ENCODE assay signal across 8 mouse cellular contexts in genomic region chr8:84913960-84914359, GRCm38 (mm10). TPM values are rescaled to one million over a fixed set of nuclear protein-coding genes. Genes with fewer than 3 reads are reported as not detected.
DNase-seq lines count a peak whose midpoint lies in the region; ATAC-seq and TF ChIP-seq lines count a peak whose summit lies in the region.

No protein-coding gene starts in this region.

- peaks cover 34% of the 10 kb centered on the region for H3K4me1 ChIP-seq in hindbrain, embryonic 10.5 days (replicated peaks)
- H3K4me1 ChIP-seq in hindbrain, embryonic 14.5 days (replicated peaks; ENCODE audit: control insufficient read depth, insufficient read depth, low read length) = 0 out of 2 replicates have a peak, but pooled peaks cover 4% of the 10 kb centered on the region
- H3K4me1 ChIP-seq in embryonic facial prominence, embryonic 15.5 days = peaks cover 30% of the 10 kb centered on the region
- H3K4me1 ChIP-seq in lung, adult 2 months (ENCODE audit: control insufficient read depth, insufficient read depth, low read length) = peaks cover 5% of the 10 kb centered on the region; the same call in 1 of the 2 replicates
- 0 out of 2 replicates have a peak, but pooled peaks cover 3% of the 10 kb centered on the region for H3K4me1 ChIP-seq in stomach, postnatal 0 days (replicated peaks; ENCODE audit: control insufficient read depth, insufficient read depth)
- H3K4me1 ChIP-seq in midbrain, embryonic 15.5 days = peaks cover 9% of the 10 kb centered on the region; the same call in 1 of the 2 replicates

- no peak for TF ChIP-seq EP300 in stomach, postnatal 0 days (optimal IDR thresholded peaks at IDR 0.05)

- no peak overlapping the region for H3K4me2 ChIP-seq in hindbrain, embryonic 14.5 days (replicated peaks)
- H3K4me2 ChIP-seq in embryonic facial prominence, embryonic 15.5 days (replicated peaks) = peak overlapping the region; percentile 83
- peak overlapping the region; percentile 65; the same call in 1 of the 2 replicates for H3K4me2 ChIP-seq in stomach, postnatal 0 days (replicated peaks; ENCODE audit: low read depth)
- H3K4me2 ChIP-seq in midbrain, embryonic 15.5 days = no peak overlapping the region

- WGBS in hindbrain, embryonic 10.5 days = 32% methylated on average over 4 of the region's 4 CpGs
- WGBS in hindbrain, embryonic 14.5 days = 29% methylated on average over 4 of the region's 4 CpGs
- 31% methylated on average over 4 of the region's 4 CpGs for WGBS in embryonic facial prominence, embryonic 15.5 days
- 36% methylated on average over 4 of the region's 4 CpGs for WGBS in lung, adult 2 months
- WGBS in stomach, postnatal 0 days = 27% methylated on average over 4 of the region's 4 CpGs
- WGBS in midbrain, embryonic 15.5 days = 24% methylated on average over 4 of the region's 4 CpGs

- no peak for TF ChIP-seq POLR2A in lung, adult 2 months (IDR thresholded peaks at IDR 0.05; ENCODE audit: borderline replicate concordance, extremely low read depth, low read depth, low read length)

- 0 out of 2 replicates have a peak, but pooled peaks have one; percentile 3 for TF ChIP-seq CTCF in lung, adult 2 months (IDR thresholded peaks at IDR 0.05; ENCODE audit: insufficient read depth, low read length)
- TF ChIP-seq CTCF in stomach, postnatal 0 days (IDR thresholded peaks at IDR 0.05; ENCODE audit: low read depth) = peak; percentile 63

- H3K27ac ChIP-seq in hindbrain, embryonic 10.5 days = no peak overlapping the region
- no peak overlapping the region for H3K27ac ChIP-seq in hindbrain, embryonic 14.5 days
- H3K27ac ChIP-seq in embryonic facial prominence, embryonic 15.5 days (replicated peaks) = no peak overlapping the region
- no peak overlapping the region for H3K27ac ChIP-seq in stomach, postnatal 0 days (replicated peaks)
- H3K27ac ChIP-seq in midbrain, embryonic 15.5 days = no peak overlapping the region

- H3K27me3 ChIP-seq in hindbrain, embryonic 10.5 days (ENCODE audit: insufficient read depth, poor library complexity, severe bottlenecking) = peaks cover 99% of the 10 kb centered on the region
- peaks cover 46% of the 10 kb centered on the region for H3K27me3 ChIP-seq in hindbrain, embryonic 14.5 days (ENCODE audit: control insufficient read depth, insufficient read depth, low read length)
- peaks cover 45% of the 10 kb centered on the region for H3K27me3 ChIP-seq in embryonic facial prominence, embryonic 15.5 days
- H3K27me3 ChIP-seq in stomach, postnatal 0 days (ENCODE audit: control insufficient read depth, insufficient read depth, low read length) = no peaks in the 10 kb centered on the region
- H3K27me3 ChIP-seq in midbrain, embryonic 15.5 days (replicated peaks) = peaks cover 35% of the 10 kb centered on the region

- DNase-seq in hindbrain, embryonic 10.5 days (ENCODE audit: low spot score) = no peak
- no peak for DNase-seq in hindbrain, embryonic 14.5 days (ENCODE audit: low spot score)
- peak; percentile 29 for DNase-seq in MN1 (ENCODE audit: low spot score)
- DNase-seq in lung, adult 2 months = peak; percentile 27
- DNase-seq in stomach, postnatal 0 days (ENCODE audit: low spot score) = peak; percentile 68

- H3K9me3 ChIP-seq in hindbrain, embryonic 10.5 days = 0 out of 2 replicates have a peak, but pooled peaks cover 5% of the 10 kb centered on the region
- no peaks in the 10 kb centered on the region for H3K9me3 ChIP-seq in hindbrain, embryonic 14.5 days (ENCODE audit: control insufficient read depth, low read length)
- no peaks in the 10 kb centered on the region for H3K9me3 ChIP-seq in embryonic facial prominence, embryonic 15.5 days (replicated peaks)
- no peaks in the 10 kb centered on the region for H3K9me3 ChIP-seq in stomach, postnatal 0 days (ENCODE audit: control insufficient read depth, low read length)
- no peaks in the 10 kb centered on the region for H3K9me3 ChIP-seq in midbrain, embryonic 15.5 days

- H3K4me3 ChIP-seq in hindbrain, embryonic 10.5 days = peak overlapping the region; percentile 48; the same call in 1 of the 2 replicates
- no peak overlapping the region for H3K4me3 ChIP-seq in hindbrain, embryonic 14.5 days (replicated peaks; ENCODE audit: low read length)
- no peak overlapping the region for H3K4me3 ChIP-seq in embryonic facial prominence, embryonic 15.5 days (replicated peaks)
- no peak overlapping the region for H3K4me3 ChIP-seq in lung, adult 2 months (replicated peaks; ENCODE audit: extremely low read depth, low read depth, low read length)
- no peak overlapping the region for H3K4me3 ChIP-seq in stomach, postnatal 0 days (ENCODE audit: low read depth, low read length)
- no peak overlapping the region for H3K4me3 ChIP-seq in midbrain, embryonic 15.5 days

- H3K9ac ChIP-seq in hindbrain, embryonic 14.5 days = no peak overlapping the region
- no peak overlapping the region for H3K9ac ChIP-seq in embryonic facial prominence, embryonic 15.5 days
- no peak overlapping the region for H3K9ac ChIP-seq in stomach, postnatal 0 days (ENCODE audit: low read length)
- no peak overlapping the region for H3K9ac ChIP-seq in midbrain, embryonic 15.5 days

- ATAC-seq in hindbrain, embryonic 14.5 days (ENCODE audit: low FRiP score) = no peak
- ATAC-seq in embryonic facial prominence, embryonic 15.5 days (ENCODE audit: insufficient number of reproducible peaks, low FRiP score, low TSS enrichment, low read depth) = no peak
- ATAC-seq in stomach, postnatal 0 days (ENCODE audit: low FRiP score, low TSS enrichment) = 0 out of 2 replicates have a peak, but pooled peaks have one; percentile 6
- ATAC-seq in activated CD4-positive, CD25-positive, alpha-beta regulatory T cell, adult 4 months = no peak
- no peak for ATAC-seq in midbrain, embryonic 15.5 days (replicated peaks)

- H3K36me3 ChIP-seq in hindbrain, embryonic 10.5 days = peaks cover 37% of the 10 kb centered on the region
- peaks cover 89% of the 10 kb centered on the region for H3K36me3 ChIP-seq in hindbrain, embryonic 14.5 days (replicated peaks; ENCODE audit: control insufficient read depth, insufficient read depth)
- no peaks in the 10 kb centered on the region for H3K36me3 ChIP-seq in embryonic facial prominence, embryonic 15.5 days
- no peaks in the 10 kb centered on the region for H3K36me3 ChIP-seq in stomach, postnatal 0 days (ENCODE audit: control insufficient read depth, insufficient read depth, low read length)
- peaks cover 69% of the 10 kb centered on the region for H3K36me3 ChIP-seq in midbrain, embryonic 15.5 days (replicated peaks)

RNA-seq across cellular contexts. Expression of gene Dnase2a, which starts 5.6 kb away (rescaled TPM):
- 5.8 and 6.6 TPM in 2 replicates for polyA plus RNA-seq in hindbrain, embryonic 10.5 days (2016; fragmentation: Nextera tagmentation; extraction: Ambion mirVana)
- polyA plus RNA-seq in hindbrain, embryonic 14.5 days (2014; fragmentation: Nextera tagmentation; extraction: Ambion mirVana) = 3.3 and 6.0 TPM in 2 replicates
- 20.0 and 22.4 TPM in 2 replicates for polyA plus RNA-seq in embryonic facial prominence, embryonic 15.5 days (2015; fragmentation: Nextera tagmentation; extraction: Ambion mirVana)
- polyA plus RNA-seq in lung, adult 2 months (2012; rRNA removed) = 19.6 and 26.7 TPM in 2 replicates
- polyA plus RNA-seq in stomach, postnatal 0 days (2015; fragmentation: Nextera tagmentation; extraction: Ambion mirVana) = 15.9 and 17.4 TPM in 2 replicates
- polyA plus RNA-seq in activated CD4-positive, CD25-positive, alpha-beta regulatory T cell, adult 4 months (2017; shearing (Covaris generic)) = 10 to 100 TPM; 15.1 to 18.1 TPM
- 7.1 and 7.6 TPM in 2 replicates for polyA plus RNA-seq in midbrain, embryonic 15.5 days (2015; fragmentation: Nextera tagmentation; extraction: Ambion mirVana)

RNA-seq across cellular contexts. Expression of gene Klf1, which starts 12.2 kb away (rescaled TPM):
- polyA plus RNA-seq in hindbrain, embryonic 10.5 days (2016; fragmentation: Nextera tagmentation; extraction: Ambion mirVana) = 18.2 and 21.5 TPM in 2 replicates
- polyA plus RNA-seq in hindbrain, embryonic 14.5 days (2014; fragmentation: Nextera tagmentation; extraction: Ambion mirVana) = 0.70 and 0.91 TPM in 2 replicates
- 1.3 and 1.6 TPM in 2 replicates for polyA plus RNA-seq in embryonic facial prominence, embryonic 15.5 days (2015; fragmentation: Nextera tagmentation; extraction: Ambion mirVana)
- 0.14 and 0.23 TPM in 2 replicates for polyA plus RNA-seq in lung, adult 2 months (2012; rRNA removed)
- 0.51 and 0.82 TPM in 2 replicates for polyA plus RNA-seq in stomach, postnatal 0 days (2015; fragmentation: Nextera tagmentation; extraction: Ambion mirVana)
- 1 to 10 TPM in 1 of 2 experiments, not detected in 1; 1.1 TPM for polyA plus RNA-seq in activated CD4-positive, CD25-positive, alpha-beta regulatory T cell, adult 4 months (2017; shearing (Covaris generic))
- polyA plus RNA-seq in midbrain, embryonic 15.5 days (2015; fragmentation: Nextera tagmentation; extraction: Ambion mirVana) = 0.65 and 0.79 TPM in 2 replicates

RNA-seq across cellular contexts. Expression of gene Gcdh, which starts 20.2 kb away (rescaled TPM):
- polyA plus RNA-seq in hindbrain, embryonic 10.5 days (2016; fragmentation: Nextera tagmentation; extraction: Ambion mirVana) = 35.5 and 43.4 TPM in 2 replicates
- 25.6 and 29.8 TPM in 2 replicates for polyA plus RNA-seq in hindbrain, embryonic 14.5 days (2014; fragmentation: Nextera tagmentation; extraction: Ambion mirVana)
- polyA plus RNA-seq in embryonic facial prominence, embryonic 15.5 days (2015; fragmentation: Nextera tagmentation; extraction: Ambion mirVana) = 29.4 and 32.2 TPM in 2 replicates
- 65.8 and 75.3 TPM in 2 replicates for polyA plus RNA-seq in lung, adult 2 months (2012; rRNA removed)
- polyA plus RNA-seq in stomach, postnatal 0 days (2015; fragmentation: Nextera tagmentation; extraction: Ambion mirVana) = 18.5 and 21.1 TPM in 2 replicates
- 10 to 100 TPM; 11.3 to 15.1 TPM for polyA plus RNA-seq in activated CD4-positive, CD25-positive, alpha-beta regulatory T cell, adult 4 months (2017; shearing (Covaris generic))
- 36.1 and 37.1 TPM in 2 replicates for polyA plus RNA-seq in midbrain, embryonic 15.5 days (2015; fragmentation: Nextera tagmentation; extraction: Ambion mirVana)

RNA-seq across cellular contexts. Expression of gene Mast1, which starts 23.2 kb away (rescaled TPM):
- 5.0 and 12.7 TPM in 2 replicates for polyA plus RNA-seq in hindbrain, embryonic 10.5 days (2016; fragmentation: Nextera tagmentation; extraction: Ambion mirVana)
- polyA plus RNA-seq in hindbrain, embryonic 14.5 days (2014; fragmentation: Nextera tagmentation; extraction: Ambion mirVana) = 69.7 and 76.5 TPM in 2 replicates
- 1.9 and 2.2 TPM in 2 replicates for polyA plus RNA-seq in embryonic facial prominence, embryonic 15.5 days (2015; fragmentation: Nextera tagmentation; extraction: Ambion mirVana)
- polyA plus RNA-seq in lung, adult 2 months (2012; rRNA removed) = 0.34 and 0.41 TPM in 2 replicates
- 0.87 and 1.1 TPM in 2 replicates for polyA plus RNA-seq in stomach, postnatal 0 days (2015; fragmentation: Nextera tagmentation; extraction: Ambion mirVana)
- polyA plus RNA-seq in activated CD4-positive, CD25-positive, alpha-beta regulatory T cell, adult 4 months (2017; shearing (Covaris generic)) = 1 to 10 TPM in 1 of 2 experiments, under 1 TPM in 1; 0.64 to 1.0 TPM
- polyA plus RNA-seq in midbrain, embryonic 15.5 days (2015; fragmentation: Nextera tagmentation; extraction: Ambion mirVana) = 76.2 and 84.8 TPM in 2 replicates

RNA-seq across cellular contexts. Expression of gene Rtbdn, which starts 32.8 kb away (rescaled TPM):
- 0.55 and 0.88 TPM in 2 replicates for polyA plus RNA-seq in hindbrain, embryonic 10.5 days (2016; fragmentation: Nextera tagmentation; extraction: Ambion mirVana)
- 1.1 and 1.8 TPM in 2 replicates for polyA plus RNA-seq in hindbrain, embryonic 14.5 days (2014; fragmentation: Nextera tagmentation; extraction: Ambion mirVana)
- polyA plus RNA-seq in embryonic facial prominence, embryonic 15.5 days (2015; fragmentation: Nextera tagmentation; extraction: Ambion mirVana) = 0.27 TPM in 1 of 2 replicates, not detected in the other
- not detected in 2 replicates for polyA plus RNA-seq in lung, adult 2 months (2012; rRNA removed)
- 0.05 and 0.13 TPM in 2 replicates for polyA plus RNA-seq in stomach, postnatal 0 days (2015; fragmentation: Nextera tagmentation; extraction: Ambion mirVana)
- polyA plus RNA-seq in activated CD4-positive, CD25-positive, alpha-beta regulatory T cell, adult 4 months (2017; shearing (Covaris generic)) = not detected
- polyA plus RNA-seq in midbrain, embryonic 15.5 days (2015; fragmentation: Nextera tagmentation; extraction: Ambion mirVana) = 2.8 and 3.4 TPM in 2 replicates

Comparison
In these comparisons a context has a peak if more than half of its experiments do, and no peak if none do; other contexts are left out.
1. DNase-seq: peak in MN1 (single experiment), lung, adult 2 months (single experiment) and stomach, postnatal 0 days (single experiment); none in hindbrain, embryonic 10.5 days (single experiment) and hindbrain, embryonic 14.5 days (single experiment).
2. H3K4me2 ChIP-seq: peak in embryonic facial prominence, embryonic 15.5 days (single experiment) and stomach, postnatal 0 days (single experiment); none in hindbrain, embryonic 14.5 days (single experiment) and midbrain, embryonic 15.5 days (single experiment).